Mouse (Mus musculus) limb, embryonic 14.5 days (tissue): ENCODE measurements at regions not wholly inside any gene's neighbourhood (a gene's known extent, or its start where the extent isn't known, plus 50 kb on each side); places are given as distances from the start of the nearest gene placed in this dataset.

ENCODE experiments used
- ATAC-seq: fragments of 200-750 bp; cut with Nextera tagmentation; 2 replicates; pipeline ENCODE4 v1.8.0; 2017; ENCODE audit warnings: low read depth, moderate number of reproducible peaks, moderate TSS enrichment; ENCODE audit not compliant: low FRiP score
- DNase-seq: peaks from one replicate; pipeline ENCODE4 v3.0.0-alpha.2; 2015; ENCODE audit warnings: low spot score
- H3K27ac ChIP-seq: fragments of 300-500 bp; sonication (generic); replicated peaks from 2 replicates; pipeline ENCODE4 v1.5.1; 2014; ENCODE audit warnings: low read depth, mild to moderate bottlenecking, low read length, moderate library complexity, mixed read lengths
- H3K27me3 ChIP-seq: fragments of 300-500 bp; sonication (generic); 2 replicates; pipeline ENCODE4 v1.6.1; 2014; ENCODE audit warnings: low read length, mixed read lengths; ENCODE audit not compliant: control insufficient read depth, insufficient read depth
- H3K36me3 ChIP-seq: fragments of 300-500 bp; sonication (generic); 2 replicates; pipeline ENCODE4 v1.6.1; 2014; ENCODE audit warnings: mild to moderate bottlenecking, low read length, moderate library complexity, mixed read lengths; ENCODE audit not compliant: control insufficient read depth, insufficient read depth
- H3K4me1 ChIP-seq: fragments of 300-500 bp; sonication (generic); 2 replicates; pipeline ENCODE4 v1.6.1; 2014; ENCODE audit warnings: antibody characterized with exemption, low read length, mixed read lengths; ENCODE audit not compliant: control insufficient read depth, insufficient read depth
- H3K4me2 ChIP-seq: fragments of 300-500 bp; sonication (generic); replicated peaks from 2 replicates; pipeline ENCODE4 v1.6.1; 2014; ENCODE audit warnings: low read depth, mild to moderate bottlenecking, low read length, moderate library complexity; ENCODE audit not compliant: severe bottlenecking
- H3K4me3 ChIP-seq: fragments of 300-500 bp; sonication (generic); replicated peaks from 2 replicates; pipeline ENCODE4 v1.5.1; 2014; ENCODE audit warnings: low read length
- H3K9ac ChIP-seq: fragments of 300-500 bp; sonication (generic); 2 replicates; pipeline ENCODE4 v1.6.1; 2014; ENCODE audit warnings: mild to moderate bottlenecking, low read depth, low read length, moderate library complexity; ENCODE audit not compliant: severe bottlenecking
- H3K9me3 ChIP-seq: fragments of 300-500 bp; sonication (generic); 2 replicates; pipeline ENCODE4 v1.6.1; 2016; ENCODE audit warnings: low read length; ENCODE audit not compliant: control insufficient read depth
- POLR2A ChIP-seq: fragments of 200-500 bp; IDR thresholded peaks from 2 replicates; pipeline ENCODE4 v1.8.0; 2012; ENCODE audit warnings: inconsistent platforms, mild to moderate bottlenecking, moderate library complexity, borderline replicate concordance; ENCODE audit not compliant: insufficient read depth, insufficient read length; ENCODE audit errors: extremely low read depth
- WGBS: fragments of 180-500 bp; shearing (Covaris S2); extraction: QIAGEN DNeasy Blood & Tissue Kit; methylation state at CpG from one replicate; pipeline ENCODE4 v1.1.7; 2014; 5-methylcytosine and 5-hydroxymethylcytosine counted together

DNA sequence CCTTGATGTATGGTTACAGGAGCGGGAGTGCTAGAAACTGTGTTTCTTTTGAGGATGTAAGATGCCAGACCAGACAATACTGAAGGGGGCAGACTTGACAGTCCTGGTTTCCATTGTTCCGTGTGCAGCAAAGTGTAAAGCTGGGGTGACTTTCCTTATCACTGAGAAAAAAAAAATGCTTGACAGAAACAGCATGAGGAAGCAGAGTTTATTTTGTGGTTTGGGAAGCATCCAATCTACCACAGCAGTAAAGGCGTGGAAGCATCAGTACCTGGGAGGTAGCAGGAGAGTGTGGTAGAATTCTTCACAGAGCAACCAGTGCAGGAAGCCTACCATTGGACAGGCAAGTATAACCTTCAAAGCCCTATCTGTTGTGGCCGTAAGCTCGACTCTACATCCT lies 322.3 kb downstream of the Mycn start:
- 0 out of 2 replicates have a peak, but pooled peaks cover 3% of the 10 kb centered on the region for H3K9me3 ChIP-seq
- DNase-seq, result no peak
- H3K4me1 ChIP-seq, result no peaks in the 10 kb centered on the region
- no peak for TF ChIP-seq POLR2A
- ATAC-seq, result no peak
- H3K27me3 ChIP-seq, result no peaks in the 10 kb centered on the region
- no peak overlapping the region for H3K4me2 ChIP-seq
- 70% methylated on average over 5 of the region's 5 CpGs for WGBS
- no peak overlapping the region for H3K27ac ChIP-seq
- no peak overlapping the region for H3K4me3 ChIP-seq
- H3K36me3 ChIP-seq, result no peaks in the 10 kb centered on the region
- H3K9ac ChIP-seq, result no peak overlapping the region

DNA sequence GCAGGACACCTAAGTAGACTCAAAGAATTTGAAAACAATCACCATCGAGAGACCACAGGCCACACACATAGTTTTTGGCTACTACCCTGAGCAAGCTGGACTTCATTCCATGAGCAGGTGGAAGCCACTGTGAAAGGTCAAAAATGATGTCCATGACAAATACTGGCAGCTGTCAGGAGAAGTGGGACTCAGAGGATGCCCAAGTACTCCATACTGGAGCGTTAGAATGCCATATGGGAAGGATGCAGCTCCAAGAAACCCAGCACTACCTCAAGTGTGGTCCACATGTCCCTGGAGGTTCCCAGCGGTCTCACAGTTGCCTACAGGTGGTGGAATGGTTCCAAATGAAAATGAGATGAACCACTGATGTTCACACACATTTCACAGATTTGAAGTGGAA lies 329.2 kb downstream of the Mycn start:
- Histone ChIP-seq H3K27me3 (no peaks in the 10 kb centered on the region), H3K27ac (no peak overlapping the region), H3K36me3 (no peaks in the 10 kb centered on the region), H3K4me1 (no peaks in the 10 kb centered on the region), H3K4me3 (no peak overlapping the region), H3K9me3 (0 out of 2 replicates have a peak, but pooled peaks cover under 1% of the 10 kb centered on the region), H3K4me2 (no peak overlapping the region), H3K9ac (no peak overlapping the region)
- WGBS, result 90% methylated on average over 3 of the region's 3 CpGs
- DNase-seq, result no peak
- ATAC-seq, result no peak
- TF ChIP-seq POLR2A, result no peak

DNA sequence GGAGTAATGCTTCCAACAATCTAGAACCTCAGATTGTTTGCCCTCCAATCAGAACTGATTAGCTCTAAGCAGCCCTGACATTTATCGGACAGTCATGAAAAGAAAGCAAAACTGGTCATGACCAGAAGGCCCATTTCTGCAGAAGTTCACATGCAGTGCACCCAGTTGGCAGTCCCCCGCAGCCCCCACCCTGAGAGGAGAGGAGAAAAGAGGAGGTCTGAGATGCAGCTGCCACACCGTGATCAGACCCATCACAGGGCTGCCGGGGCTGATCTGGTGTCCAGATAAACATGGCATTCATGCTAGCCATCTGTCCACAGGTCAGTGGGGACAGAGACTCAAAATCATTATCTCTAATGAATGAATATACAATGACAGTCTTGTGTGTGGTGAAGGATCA lies 330.9 kb downstream of the Mycn start:
- no peak for TF ChIP-seq POLR2A
- no peak for DNase-seq
- H3K27me3 ChIP-seq, result no peaks in the 10 kb centered on the region
- no peak for ATAC-seq
- H3K9me3 ChIP-seq, result no peaks in the 10 kb centered on the region
- H3K4me1 ChIP-seq, result no peaks in the 10 kb centered on the region
- H3K9ac ChIP-seq, result no peak overlapping the region
- no peak overlapping the region for H3K4me2 ChIP-seq
- WGBS, result 75% methylated on average over 4 of the region's 4 CpGs
- no peak overlapping the region for H3K27ac ChIP-seq
- H3K36me3 ChIP-seq, result no peaks in the 10 kb centered on the region
- no peak overlapping the region for H3K4me3 ChIP-seq

DNA sequence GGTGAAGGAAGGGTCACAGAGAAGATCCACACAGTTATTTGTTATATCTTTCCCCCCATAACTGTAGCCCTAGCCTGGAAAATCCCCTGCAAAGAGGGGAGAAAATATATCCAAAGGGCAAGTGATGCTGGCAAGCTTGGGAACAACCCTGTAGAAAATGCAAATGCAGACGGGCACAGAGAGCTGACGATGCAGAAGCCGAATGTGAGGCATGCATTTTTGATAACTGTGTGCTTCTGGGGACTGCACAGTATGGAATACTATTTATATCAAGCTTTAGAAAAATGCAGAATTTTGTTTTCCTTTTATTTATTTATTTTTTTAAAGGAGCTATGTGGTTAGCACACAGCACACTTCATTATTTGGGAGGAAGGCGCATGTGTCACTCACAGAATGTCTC lies 333.7 kb downstream of the Mycn start:
- no peak for TF ChIP-seq POLR2A
- Histone ChIP-seq H3K9ac (no peak overlapping the region), H3K27ac (no peak overlapping the region), H3K4me2 (no peak overlapping the region), H3K4me3 (no peak overlapping the region), H3K4me1 (no peaks in the 10 kb centered on the region), H3K27me3 (no peaks in the 10 kb centered on the region), H3K36me3 (no peaks in the 10 kb centered on the region), H3K9me3 (no peaks in the 10 kb centered on the region)
- 95% methylated on average over 4 of the region's 4 CpGs for WGBS
- DNase-seq (no peak), ATAC-seq (no peak)

DNA sequence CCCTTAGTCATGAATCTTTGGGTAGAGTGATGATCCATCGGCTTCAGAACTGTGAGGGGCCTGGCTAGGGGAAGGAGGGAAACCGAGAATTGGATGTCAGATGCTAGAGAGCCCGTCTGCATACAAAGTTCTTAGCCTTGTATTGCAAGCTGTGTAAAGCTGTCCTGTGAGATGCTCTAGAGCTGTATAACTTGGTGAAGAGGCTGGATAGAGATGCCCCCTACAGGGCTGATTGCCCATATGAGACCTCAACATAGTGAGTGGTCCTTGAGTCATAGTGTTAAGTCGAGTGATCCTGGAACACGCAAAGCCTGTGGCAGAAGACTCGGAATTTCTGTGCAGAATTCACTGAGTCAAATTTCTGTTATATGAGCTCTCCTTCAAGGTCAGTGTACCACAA lies 334.8 kb downstream of the Mycn start:
- H3K36me3 ChIP-seq, result no peaks in the 10 kb centered on the region
- TF ChIP-seq POLR2A, result no peak

DNA sequence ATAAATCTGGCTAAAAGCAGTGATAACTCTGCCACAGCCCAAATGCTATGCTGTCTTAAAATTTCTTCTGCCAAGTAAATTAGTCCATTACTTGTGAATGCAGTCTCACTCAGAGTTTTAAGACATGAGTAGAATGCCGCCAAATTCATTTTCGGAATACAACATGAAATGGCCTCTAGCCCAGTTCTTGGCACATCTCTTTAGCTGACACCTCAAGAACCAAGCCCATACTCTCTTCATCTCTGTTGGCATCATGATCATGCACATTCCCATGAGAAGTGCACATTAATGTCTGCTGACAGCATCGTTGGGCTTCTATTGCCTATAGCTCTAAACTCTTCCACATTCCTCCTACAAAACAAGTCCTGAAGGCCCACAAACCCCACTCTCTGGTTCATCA lies 336.2 kb downstream of the Mycn start:
- WGBS, result 94% methylated on average over 3 of the region's 3 CpGs
- no peaks in the 10 kb centered on the region for H3K27me3 ChIP-seq
- no peaks in the 10 kb centered on the region for H3K4me1 ChIP-seq
- no peaks in the 10 kb centered on the region for H3K9me3 ChIP-seq
- TF ChIP-seq POLR2A, result no peak
- ATAC-seq (no peak), DNase-seq (no peak)
- H3K27ac ChIP-seq, result no peak overlapping the region
- no peak overlapping the region for H3K9ac ChIP-seq
- H3K4me3 ChIP-seq, result no peak overlapping the region
- no peaks in the 10 kb centered on the region for H3K36me3 ChIP-seq
- no peak overlapping the region for H3K4me2 ChIP-seq

More for the DNA sequence above, 334.8 kb downstream of the Mycn start:
- Histone ChIP-seq H3K27me3 (no peaks in the 10 kb centered on the region), H3K9me3 (no peaks in the 10 kb centered on the region), H3K4me2 (no peak overlapping the region), H3K27ac (no peak overlapping the region), H3K4me3 (no peak overlapping the region), H3K9ac (no peak overlapping the region), H3K4me1 (no peaks in the 10 kb centered on the region)
- WGBS, result 92% methylated on average over 6 of the region's 6 CpGs
- DNase-seq (no peak), ATAC-seq (no peak)
